Mouse (Mus musculus) myocyte (in vitro differentiated cells): ENCODE data around the gene 0610040J01Rik.

Source experiments
- MAX ChIP-seq: IDR thresholded peaks from one replicate; pipeline ENCODE4 v1.6.1; 2011; ENCODE audit warnings: low read depth, mild to moderate bottlenecking, control low read depth
- POLR2A ChIP-seq: IDR thresholded peaks from one replicate; pipeline ENCODE4 v1.6.1; 2011; ENCODE audit warnings: low read depth, mild to moderate bottlenecking, control low read depth, moderate library complexity; ENCODE audit not compliant: insufficient read length
- USF1 ChIP-seq: IDR thresholded peaks from one replicate; pipeline ENCODE4 v1.6.1; 2011; ENCODE audit warnings: low read depth, mild to moderate bottlenecking, control low read depth, moderate library complexity

GRCm38 (mm10) chr5:63887111-63887510, 74.9 kb downstream of the 0610040J01Rik start:
- no peak for TF ChIP-seq POLR2A
- TF ChIP-seq MAX: no peak
- TF ChIP-seq USF1: no peak
